Mouse (Mus musculus) cerebellum, adult 2 months (tissue): Measurements from ENCODE around the gene Palm2.
"Not testable (repeated sequence)": the region's sequence is repeated elsewhere in the genome, so short reads cannot be mapped to it uniquely, and the experiment has no call there.

Source experiments
- CTCF ChIP-seq: fragments of 200-500 bp; IDR thresholded peaks from 2 replicates; pipeline ENCODE4 v1.5.1; 2011; ENCODE audit warnings: low read depth, mild to moderate bottlenecking, control low read depth, low read length, moderate library complexity, borderline replicate concordance; ENCODE audit not compliant: insufficient read depth
- POLR2A ChIP-seq: fragments of 200-500 bp; IDR thresholded peaks from 2 replicates; pipeline ENCODE4 v1.6.1; 2011; ENCODE audit warnings: low read length, control low read depth, borderline replicate concordance; ENCODE audit not compliant: insufficient read depth

- TF ChIP-seq CTCF, POLR2A: not testable (repeated sequence)
Observed at GRCm38 (mm10) chr4:57413670-57414069, 20.4 kb upstream of the Palm2 start.
